Mouse (Mus musculus) bone marrow macrophage, adult 2 months (primary cell): ENCODE results near the gene Qdpr.

ENCODE experiments used
- CTCF ChIP-seq: IDR thresholded peaks from 2 replicates; pipeline ENCODE4 v1.5.1; 2012; ENCODE audit warnings: low read depth, mild to moderate bottlenecking, low read length, moderate library complexity
- POLR2A ChIP-seq: IDR thresholded peaks from 2 replicates; pipeline ENCODE4 v1.6.1; 2012; ENCODE audit warnings: mild to moderate bottlenecking, low read depth, low read length, borderline replicate concordance

DNA sequence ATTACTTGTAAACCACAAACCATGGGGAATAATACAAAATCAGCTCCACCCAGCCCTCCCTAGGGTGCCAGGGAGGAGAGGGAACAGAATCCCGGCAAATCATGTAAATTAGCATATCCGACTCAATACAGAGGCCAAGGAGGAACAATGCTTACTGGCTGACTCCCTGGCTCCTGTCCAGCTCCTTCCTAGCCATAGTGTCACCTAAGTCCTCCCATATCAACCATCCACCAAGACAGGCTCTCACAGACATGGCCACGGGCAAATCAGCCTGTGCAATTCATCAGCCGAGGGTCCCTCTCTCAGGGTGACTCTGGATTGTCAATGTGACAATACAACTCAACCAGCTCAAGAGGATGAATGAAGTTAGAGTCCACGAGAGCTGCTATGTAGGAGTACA lies 1.4 kb downstream of the Qdpr start:
- TF ChIP-seq CTCF (no peak), POLR2A (no peak)
